Mouse (Mus musculus) liver, embryonic 12.5 days (tissue): ENCODE measurements around the gene Spag17. TPM values are rescaled to one million over a fixed set of nuclear protein-coding genes. Genes with fewer than 3 reads are reported as not detected.

ENCODE experiments used
- ATAC-seq: fragments of 200-750 bp; cut with Nextera tagmentation; 2 replicates; pipeline ENCODE4 v1.8.0; 2017; ENCODE audit warnings: moderate number of reproducible peaks, mild to moderate bottlenecking, moderate library complexity
- H3K27ac ChIP-seq: fragments of 300-500 bp; sonication (generic); 2 replicates; pipeline ENCODE4 v1.5.1; 2016; ENCODE audit warnings: mild to moderate bottlenecking
- H3K27me3 ChIP-seq: fragments of 300-500 bp; sonication (generic); replicated peaks from 2 replicates; pipeline ENCODE4 v1.6.1; 2016; ENCODE audit warnings: mild to moderate bottlenecking, moderate library complexity
- H3K36me3 ChIP-seq: fragments of 300-500 bp; sonication (generic); 2 replicates; pipeline ENCODE4 v1.6.1; 2016; ENCODE audit warnings: mild to moderate bottlenecking, moderate library complexity
- H3K4me1 ChIP-seq: fragments of 300-500 bp; sonication (generic); 2 replicates; pipeline ENCODE4 v1.6.1; 2016
- H3K4me2 ChIP-seq: fragments of 300-500 bp; sonication (generic); 2 replicates; pipeline ENCODE4 v1.6.1; 2016; ENCODE audit warnings: mild to moderate bottlenecking, moderate library complexity
- H3K4me3 ChIP-seq: fragments of 300-500 bp; sonication (generic); 2 replicates; pipeline ENCODE4 v1.5.1; 2016; ENCODE audit warnings: mild to moderate bottlenecking, moderate library complexity
- H3K9ac ChIP-seq: fragments of 300-500 bp; sonication (generic); 2 replicates; pipeline ENCODE4 v1.6.1; 2016; ENCODE audit warnings: mild to moderate bottlenecking, moderate library complexity
- H3K9me3 ChIP-seq: fragments of 300-500 bp; sonication (generic); replicated peaks from 2 replicates; pipeline ENCODE4 v1.6.1; 2016; ENCODE audit warnings: mild to moderate bottlenecking, moderate library complexity
- WGBS: fragments of 180-500 bp; shearing (Covaris S2); methylation state at CpG from one replicate; pipeline ENCODE4 v1.1.7; 2016; ENCODE audit not compliant: insufficient replicate concordance; 5-methylcytosine and 5-hydroxymethylcytosine counted together
- polyA plus RNA-seq: library from polyadenylated mRNA; unstranded; fragments of >200 nt; fragmentation: Nextera tagmentation; extraction: Ambion mirVana; gene quantifications from 2 replicates; pipeline ENCODE4 v1.2.1, GENCODE M21; 2016

Gene Spag17
- polyA plus RNA-seq, 1 experiment from 2014 or later = 0.06 TPM

- 65% methylated on average over 2 of the region's 2 CpGs for WGBS
- H3K9me3 ChIP-seq = no peaks in the 10 kb centered on the region
Observed at GRCm38 (mm10) chr3:100118681-100119080, 233.5 kb downstream of the Spag17 start.

DNA sequence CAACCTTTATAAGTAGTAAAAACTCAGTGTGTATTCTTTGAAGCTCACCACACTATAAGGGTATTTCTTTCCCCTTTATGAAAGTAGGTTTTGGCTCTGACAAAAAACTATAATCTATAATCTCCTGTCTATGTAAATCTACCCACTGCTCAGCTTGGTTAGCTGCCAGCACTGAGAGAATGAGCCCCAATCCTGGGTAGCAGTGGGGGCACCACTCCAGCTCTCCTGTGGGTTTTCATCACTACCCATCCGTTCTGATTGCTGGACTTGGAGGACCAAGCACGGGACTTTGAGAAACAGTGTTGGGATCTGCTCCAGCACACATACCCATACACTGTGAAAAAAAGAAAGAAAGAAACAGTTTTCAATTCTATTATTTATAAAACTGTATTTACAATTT, 236.8 kb downstream of the Spag17 start:
- H3K36me3 ChIP-seq = no peaks in the 10 kb centered on the region

More at GRCm38 (mm10) chr3:100118681-100119080, 233.5 kb downstream of the Spag17 start:
- ATAC-seq = no peak
- H3K36me3 ChIP-seq = no peaks in the 10 kb centered on the region
- no peak overlapping the region for H3K4me3 ChIP-seq
- H3K4me1 ChIP-seq = no peaks in the 10 kb centered on the region
- no peak overlapping the region for H3K9ac ChIP-seq
- H3K27ac ChIP-seq = no peak overlapping the region
- no peaks in the 10 kb centered on the region for H3K27me3 ChIP-seq
- no peak overlapping the region for H3K4me2 ChIP-seq

DNA sequence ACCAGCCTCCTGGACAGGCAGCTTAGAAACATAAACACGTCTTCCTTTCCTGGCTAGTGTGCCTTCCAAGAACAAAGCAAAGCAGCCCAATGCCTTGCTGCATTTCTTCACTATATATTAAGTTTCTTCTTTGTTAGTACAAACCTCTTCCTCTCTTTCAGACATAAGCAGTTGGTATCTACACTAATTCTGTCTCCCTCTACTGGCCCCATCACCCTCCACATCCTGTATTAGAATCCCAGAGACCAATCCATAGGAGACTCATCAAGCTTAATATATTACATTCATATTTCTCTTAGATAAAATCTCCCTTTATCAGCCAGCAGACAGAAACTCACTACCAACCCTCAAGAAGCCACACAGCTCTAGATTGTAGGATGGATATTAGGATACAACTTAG, 237.2 kb downstream of the Spag17 start:
- Histone ChIP-seq H3K4me2 (no peak overlapping the region), H3K4me3 (no peak overlapping the region), H3K9me3 (no peaks in the 10 kb centered on the region), H3K36me3 (no peaks in the 10 kb centered on the region), H3K4me1 (no peaks in the 10 kb centered on the region), H3K27me3 (no peaks in the 10 kb centered on the region), H3K9ac (no peak overlapping the region), H3K27ac (no peak overlapping the region)
- WGBS = 53% methylated on average over 1 of the region's 1 CpGs
- no peak for ATAC-seq

More for the DNA sequence above, 236.8 kb downstream of the Spag17 start:
- Histone ChIP-seq H3K9ac (no peak overlapping the region), H3K27ac (no peak overlapping the region), H3K9me3 (no peaks in the 10 kb centered on the region), H3K4me1 (no peaks in the 10 kb centered on the region), H3K4me3 (no peak overlapping the region), H3K27me3 (no peaks in the 10 kb centered on the region), H3K4me2 (no peak overlapping the region)
- WGBS = 71% methylated on average over 2 of the region's 2 CpGs
- ATAC-seq = no peak

- Histone ChIP-seq H3K9ac (peak overlapping the region; percentile 85), H3K4me2 (peak overlapping the region; percentile 81), H3K4me3 (peak overlapping the region; percentile 89), H3K4me1 (peaks cover 35% of the 10 kb centered on the region), H3K9me3 (no peaks in the 10 kb centered on the region), H3K27me3 (no peaks in the 10 kb centered on the region), H3K36me3 (peaks cover 44% of the 10 kb centered on the region), H3K27ac (no peak overlapping the region)
- ATAC-seq = no peak
- 76% methylated on average over 15 of the region's 15 CpGs for WGBS
Observed at GRCm38 (mm10) chr3:100160682-100161445, 275.7 kb downstream of the Spag17 start.

DNA sequence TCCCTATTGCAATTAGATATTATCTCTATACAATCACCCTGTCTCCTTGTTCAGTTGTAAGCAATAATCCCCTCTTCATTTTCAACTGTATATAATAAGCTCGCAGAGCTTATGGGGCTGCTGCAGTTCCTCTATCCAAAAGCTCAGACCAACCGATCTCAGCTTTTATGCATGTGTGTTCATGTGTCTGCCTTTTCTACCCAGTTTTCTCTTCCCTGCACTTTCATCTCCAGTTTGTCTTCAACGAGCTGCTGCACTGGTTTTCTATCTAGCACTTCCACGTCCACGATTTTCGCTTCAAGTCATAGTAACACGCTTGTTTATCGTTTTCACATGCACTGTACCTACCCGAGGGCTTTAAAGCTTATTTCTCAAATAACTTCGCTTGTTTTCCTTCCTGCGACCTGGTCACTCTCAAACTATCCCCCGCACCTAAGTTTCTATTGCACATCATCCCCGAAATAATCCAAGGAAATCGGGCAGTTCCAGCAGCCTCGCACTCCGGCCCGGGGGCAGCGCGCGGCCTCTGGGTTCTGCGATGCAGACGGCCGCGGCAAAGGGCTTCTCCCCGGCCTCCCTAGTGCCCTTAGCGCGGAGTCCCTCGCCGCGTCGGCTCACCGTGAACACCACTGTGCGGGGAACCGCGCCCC, 276.6 kb downstream of the Spag17 start:
- H3K9me3 ChIP-seq = no peaks in the 10 kb centered on the region
- H3K36me3 ChIP-seq = peaks cover 43% of the 10 kb centered on the region
- peak overlapping the region; percentile 81 for H3K4me2 ChIP-seq
- ATAC-seq = no peak; the same call in 1 of the 2 replicates
- peak overlapping the region; percentile 85 for H3K9ac ChIP-seq
- no peaks in the 10 kb centered on the region for H3K27me3 ChIP-seq
- peak overlapping the region; percentile 89 for H3K4me3 ChIP-seq
- H3K4me1 ChIP-seq = peaks cover 35% of the 10 kb centered on the region
- peak overlapping the region; percentile 95 for H3K27ac ChIP-seq
- under 1% methylated on average over 35 of the region's 35 CpGs for WGBS

GRCm38 (mm10) chr3:100162315-100163105, 277.3 kb downstream of the Spag17 start, which contains the start of the genes Gdap2 and Wdr3:
TSS of gene Gdap2 (plus strand) at chr3:100162381.
TSS of gene Wdr3 (minus strand) at chr3:100162407.
- Histone ChIP-seq H3K9me3 (no peaks in the 10 kb centered on the region), H3K4me3 (peak within 1 kb of the TSS; percentile 89), H3K4me1 (peaks cover 35% of the 10 kb centered on the region), H3K27me3 (no peaks in the 10 kb centered on the region), H3K36me3 (peaks cover 41% of the 10 kb centered on the region), H3K4me2 (peak within 1 kb of the TSS; percentile 81), H3K27ac (peak within 1 kb of the TSS; percentile 95), H3K9ac (peak within 1 kb of the TSS; percentile 85)
- peak; percentile 97 for ATAC-seq
- under 1% methylated on average over 55 of the region's 55 CpGs for WGBS

- H3K9ac ChIP-seq = peak overlapping the region; percentile 85
- no peak for ATAC-seq
- WGBS = 76% methylated on average over 2 of the region's 2 CpGs
- H3K4me3 ChIP-seq = peak overlapping the region; percentile 89; the same call in 1 of the 2 replicates
- H3K36me3 ChIP-seq = peaks cover 36% of the 10 kb centered on the region
- H3K4me1 ChIP-seq = peaks cover 35% of the 10 kb centered on the region
- no peak overlapping the region for H3K27ac ChIP-seq
- H3K4me2 ChIP-seq = peak overlapping the region; percentile 81
- H3K9me3 ChIP-seq = no peaks in the 10 kb centered on the region
- no peaks in the 10 kb centered on the region for H3K27me3 ChIP-seq
Observed at GRCm38 (mm10) chr3:100163556-100163955, 278.4 kb downstream of the Spag17 start.

DNA sequence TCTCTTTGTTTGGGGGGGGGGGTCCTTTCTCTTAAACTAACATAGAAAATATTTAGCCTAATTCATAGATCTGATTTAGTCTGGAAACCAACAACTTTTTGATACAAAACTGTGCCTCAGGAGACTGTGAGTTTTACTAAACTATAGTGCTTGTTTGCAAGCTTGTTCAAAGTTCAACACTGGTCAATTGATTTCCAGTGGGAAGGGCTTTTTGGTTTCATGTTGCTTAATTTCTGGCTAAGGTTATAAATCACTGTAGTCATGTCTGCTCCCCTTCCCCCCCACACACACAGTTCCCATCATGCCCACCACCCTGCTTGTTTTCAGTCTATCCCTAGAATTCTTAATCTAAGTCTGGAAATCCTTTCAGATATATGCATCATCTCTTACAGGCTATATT, 279.8 kb downstream of the Spag17 start:
- 0 out of 2 replicates have a peak overlapping the region, but pooled peaks have one; percentile 8 for H3K4me2 ChIP-seq
- no peak overlapping the region for H3K27ac ChIP-seq
- no peaks in the 10 kb centered on the region for H3K27me3 ChIP-seq
- peaks cover 35% of the 10 kb centered on the region for H3K4me1 ChIP-seq
- no peak overlapping the region for H3K4me3 ChIP-seq
- no peak overlapping the region for H3K9ac ChIP-seq
- H3K36me3 ChIP-seq = peaks cover 32% of the 10 kb centered on the region
- ATAC-seq = no peak
- no peaks in the 10 kb centered on the region for H3K9me3 ChIP-seq

DNA sequence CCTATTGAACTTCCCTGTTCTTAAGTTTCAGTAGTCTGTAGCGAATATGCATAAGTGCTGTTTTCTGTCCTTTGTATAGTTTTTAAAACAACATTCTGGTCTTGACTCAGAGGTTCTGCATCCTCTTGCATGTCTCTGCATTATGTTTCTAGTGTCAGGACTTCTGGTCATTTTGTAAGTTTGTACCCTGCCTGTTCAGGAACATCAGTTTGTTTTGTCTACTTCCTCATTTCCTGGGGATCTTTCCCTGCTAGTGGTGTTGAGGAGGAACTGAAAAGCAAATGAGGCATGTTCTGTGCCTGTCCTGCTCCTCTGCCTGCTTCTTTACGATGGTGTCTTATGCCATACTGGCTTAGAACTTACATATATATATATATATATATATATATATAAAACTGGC, 290.8 kb downstream of the Spag17 start:
- peaks cover 91% of the 10 kb centered on the region for H3K36me3 ChIP-seq

GRCm38 (mm10) chr3:100180471-100180870, 295.3 kb downstream of the Spag17 start:
- 82% methylated on average over 3 of the region's 3 CpGs for WGBS
- no peaks in the 10 kb centered on the region for H3K27me3 ChIP-seq
- H3K4me1 ChIP-seq = no peaks in the 10 kb centered on the region
- no peak for ATAC-seq
- no peaks in the 10 kb centered on the region for H3K9me3 ChIP-seq
- no peak overlapping the region for H3K4me2 ChIP-seq
- no peak overlapping the region for H3K4me3 ChIP-seq
- peaks cover 79% of the 10 kb centered on the region for H3K36me3 ChIP-seq
- no peak overlapping the region for H3K27ac ChIP-seq
- H3K9ac ChIP-seq = no peak overlapping the region

More for the DNA sequence above, 290.8 kb downstream of the Spag17 start:
- no peak for ATAC-seq
- no peak overlapping the region for H3K9ac ChIP-seq
- no peaks in the 10 kb centered on the region for H3K4me1 ChIP-seq
- H3K27ac ChIP-seq = no peak overlapping the region
- no peak overlapping the region for H3K4me2 ChIP-seq
- H3K27me3 ChIP-seq = no peaks in the 10 kb centered on the region
- H3K9me3 ChIP-seq = no peaks in the 10 kb centered on the region
- no peak overlapping the region for H3K4me3 ChIP-seq
- WGBS = 67% methylated on average over 2 of the region's 2 CpGs

GRCm38 (mm10) chr3:100189444-100189843, 304.2 kb downstream of the Spag17 start:
- 39% methylated on average over 1 of the region's 1 CpGs for WGBS
- Histone ChIP-seq H3K9ac (no peak overlapping the region), H3K4me3 (no peak overlapping the region), H3K27me3 (no peaks in the 10 kb centered on the region), H3K4me1 (0 out of 2 replicates have a peak, but pooled peaks cover 6% of the 10 kb centered on the region), H3K9me3 (no peaks in the 10 kb centered on the region), H3K36me3 (peaks cover 76% of the 10 kb centered on the region), H3K27ac (no peak overlapping the region), H3K4me2 (no peak overlapping the region)
- no peak; the same call in 1 of the 2 replicates for ATAC-seq
